Mouse (Mus musculus): ENCODE data around the gene Scaf11. TPM values are rescaled to one million over a fixed set of nuclear protein-coding genes. Genes with fewer than 3 reads are reported as not detected.

Gene Scaf11
- polyA plus RNA-seq, 1 experiment from 2014 or later = 56.5 TPM

- no peak overlapping the region for H3K4me2 ChIP-seq (replicated peaks)
- 91% methylated on average over 7 of the region's 7 CpGs for WGBS
- H3K9me3 ChIP-seq = no peaks in the 10 kb centered on the region
- no peak overlapping the region for H3K9ac ChIP-seq (replicated peaks)
- no peaks in the 10 kb centered on the region for H3K27me3 ChIP-seq
- no peak overlapping the region for H3K4me3 ChIP-seq (replicated peaks)
- no peak overlapping the region for H3K27ac ChIP-seq
- H3K4me1 ChIP-seq (replicated peaks) = no peaks in the 10 kb centered on the region
- H3K36me3 ChIP-seq = peaks cover 42% of the 10 kb centered on the region
- ATAC-seq = no peak
These were observed 82.9 kb downstream of the Scaf11 start for GRCm38 (mm10) chr15:96377701-96378100.

GRCm38 (mm10) chr15:96377263-96377662 lies 83.4 kb downstream of the Scaf11 start:
- H3K27me3 ChIP-seq = no peaks in the 10 kb centered on the region
- no peak for ATAC-seq
- no peak overlapping the region for H3K4me3 ChIP-seq (replicated peaks)
- no peaks in the 10 kb centered on the region for H3K4me1 ChIP-seq (replicated peaks)
- WGBS = 94% methylated on average over 5 of the region's 5 CpGs
- H3K9me3 ChIP-seq = no peaks in the 10 kb centered on the region
- no peak overlapping the region for H3K9ac ChIP-seq (replicated peaks)
- no peak overlapping the region for H3K4me2 ChIP-seq (replicated peaks)
- peaks cover 42% of the 10 kb centered on the region for H3K36me3 ChIP-seq
- no peak overlapping the region for H3K27ac ChIP-seq

- Histone ChIP-seq H3K9ac (replicated peaks) (no peak overlapping the region), H3K9me3 (no peaks in the 10 kb centered on the region), H3K27me3 (no peaks in the 10 kb centered on the region), H3K36me3 (peaks cover 44% of the 10 kb centered on the region), H3K4me3 (replicated peaks) (no peak overlapping the region), H3K4me1 (replicated peaks) (no peaks in the 10 kb centered on the region), H3K4me2 (replicated peaks) (no peak overlapping the region), H3K27ac (no peak overlapping the region)
- no peak for ATAC-seq
- WGBS = 100% methylated on average over 2 of the region's 2 CpGs
These were observed 84.4 kb downstream of the Scaf11 start for GRCm38 (mm10) chr15:96376214-96376613.

- Histone ChIP-seq H3K9me3 (no peaks in the 10 kb centered on the region), H3K4me1 (replicated peaks) (no peaks in the 10 kb centered on the region), H3K27me3 (no peaks in the 10 kb centered on the region), H3K27ac (no peak overlapping the region), H3K9ac (replicated peaks) (no peak overlapping the region), H3K36me3 (peaks cover 63% of the 10 kb centered on the region), H3K4me3 (replicated peaks) (no peak overlapping the region), H3K4me2 (replicated peaks) (no peak overlapping the region)
- no peak for ATAC-seq
- WGBS = 85% methylated on average over 5 of the region's 5 CpGs
These were observed 87.5 kb downstream of the Scaf11 start for GRCm38 (mm10) chr15:96373161-96373560.

GRCm38 (mm10) chr15:96372628-96373027 lies 88.0 kb downstream of the Scaf11 start:
- Histone ChIP-seq H3K36me3 (peaks cover 68% of the 10 kb centered on the region), H3K27ac (no peak overlapping the region), H3K9ac (replicated peaks) (no peak overlapping the region), H3K4me3 (replicated peaks) (no peak overlapping the region), H3K27me3 (no peaks in the 10 kb centered on the region), H3K4me1 (replicated peaks) (no peaks in the 10 kb centered on the region), H3K4me2 (replicated peaks) (no peak overlapping the region), H3K9me3 (no peaks in the 10 kb centered on the region)
- ATAC-seq = no peak
- 90% methylated on average over 6 of the region's 6 CpGs for WGBS

GRCm38 (mm10) chr15:96371311-96371710 lies 89.3 kb downstream of the Scaf11 start:
- H3K27ac ChIP-seq = no peak overlapping the region
- H3K4me1 ChIP-seq (replicated peaks) = no peaks in the 10 kb centered on the region
- no peak overlapping the region for H3K9ac ChIP-seq (replicated peaks)
- H3K4me2 ChIP-seq (replicated peaks) = no peak overlapping the region
- no peak for ATAC-seq
- WGBS = 98% methylated on average over 18 of the region's 18 CpGs
- H3K9me3 ChIP-seq = no peaks in the 10 kb centered on the region
- H3K36me3 ChIP-seq = peaks cover 66% of the 10 kb centered on the region
- no peaks in the 10 kb centered on the region for H3K27me3 ChIP-seq
- H3K4me3 ChIP-seq (replicated peaks) = no peak overlapping the region

GRCm38 (mm10) chr15:96366176-96366963 lies 94.3 kb downstream of the Scaf11 start:
- no peaks in the 10 kb centered on the region for H3K9me3 ChIP-seq
- H3K4me2 ChIP-seq (replicated peaks) = no peak overlapping the region
- no peak overlapping the region for H3K27ac ChIP-seq
- peaks cover 86% of the 10 kb centered on the region for H3K36me3 ChIP-seq
- 84% methylated on average over 11 of the region's 11 CpGs for whole genome bisulfite sequencing
- no peak overlapping the region for H3K9ac ChIP-seq (replicated peaks)
- H3K27me3 ChIP-seq = no peaks in the 10 kb centered on the region
- no peak overlapping the region for H3K4me3 ChIP-seq (replicated peaks)
- H3K4me1 ChIP-seq (replicated peaks) = no peaks in the 10 kb centered on the region
- no peak for ATAC-seq

- H3K9ac ChIP-seq (replicated peaks) = no peak overlapping the region
- 62% methylated on average over 3 of the region's 3 CpGs for WGBS
These were observed 95.3 kb downstream of the Scaf11 start for GRCm38 (mm10) chr15:96365351-96365750.

More at GRCm38 (mm10) chr15:96365351-96365750, 95.3 kb downstream of the Scaf11 start:
- Histone ChIP-seq H3K27me3 (no peaks in the 10 kb centered on the region), H3K4me1 (replicated peaks) (no peaks in the 10 kb centered on the region), H3K4me2 (replicated peaks) (no peak overlapping the region), H3K9me3 (no peaks in the 10 kb centered on the region), H3K4me3 (replicated peaks) (no peak overlapping the region), H3K36me3 (peaks cover 83% of the 10 kb centered on the region), H3K27ac (no peak overlapping the region)
- ATAC-seq = no peak

Small RNA genes within 50 kb of the gene (microRNA-seq; reads per million reads assigned to microRNA genes)
- not detected for gene Gm25397

Other genes starting within 250 kb of the Scaf11 start
- 29.3 and 29.6 TPM in 2 replicates for gene Arid2, start 173.3 kb downstream of the Scaf11 start, polyA plus RNA-seq (2015; fragmentation: Nextera tagmentation; extraction: Ambion mirVana)
- gene Slc38a1, start 182.1 kb upstream of the Scaf11 start, polyA plus RNA-seq (2015; fragmentation: Nextera tagmentation; extraction: Ambion mirVana) = 156 and 159 TPM in 2 replicates
- 149 and 152 TPM in 2 replicates for gene Slc38a2, start 238.9 kb upstream of the Scaf11 start, polyA plus RNA-seq (2015; fragmentation: Nextera tagmentation; extraction: Ambion mirVana)